Mouse (Mus musculus) layer of hippocampus, postnatal 10 days (tissue): ENCODE data around the gene I830077J02Rik. TPM values are rescaled to one million over a fixed set of nuclear protein-coding genes. Genes with fewer than 3 reads are reported as not detected.
A peak's percentile ranks its signal among the peaks of the same experiment; 100 is the strongest.
"Not testable (repeated sequence)": the region's sequence is repeated elsewhere in the genome, so short reads cannot be mapped to it uniquely, and the experiment has no call there.

Experiments used
- DNase-seq, 2 experiments: peaks; one replicate each; pipeline ENCODE4 v3.0.0; 2021; ENCODE audit warnings: low spot score in 2 of 2
- total RNA-seq, 2 experiments: library from RNA; stranded (reverse); gene quantifications; 2 replicates each; pipeline ENCODE4 v1.2.3; 2021

The I830077J02Rik gene
- total RNA-seq, 2 experiments from 2014 or later = 1.2 to 1.6 TPM

- not testable (repeated sequence) for DNase-seq
These were observed 11.7 kb downstream of the I830077J02Rik start for GRCm38 (mm10) chr3:105920743-105921142.

- no peak for DNase-seq
These were observed 14.1 kb downstream of the I830077J02Rik start for GRCm38 (mm10) chr3:105918355-105918745.

- DNase-seq = no peak
These were observed 14.7 kb downstream of the I830077J02Rik start for GRCm38 (mm10) chr3:105917656-105918354.

- not testable (repeated sequence) for DNase-seq
These were observed 16.0 kb downstream of the I830077J02Rik start for GRCm38 (mm10) chr3:105916455-105916854.

GRCm38 (mm10) chr3:105915281-105915680 is 17.2 kb downstream of the I830077J02Rik start:
- no peak for DNase-seq

- no peak for DNase-seq
These were observed 18.4 kb downstream of the I830077J02Rik start for GRCm38 (mm10) chr3:105913839-105914681.

- no peak for DNase-seq
These were observed 20.2 kb downstream of the I830077J02Rik start for GRCm38 (mm10) chr3:105912097-105912880.

GRCm38 (mm10) chr3:105910519-105911190 is 21.8 kb downstream of the I830077J02Rik start:
- no peak for DNase-seq

GRCm38 (mm10) chr3:105908976-105909375 is 23.5 kb downstream of the I830077J02Rik start:
- DNase-seq = no peak

GRCm38 (mm10) chr3:105907956-105908655 is 24.4 kb downstream of the I830077J02Rik start:
- DNase-seq = no peak

GRCm38 (mm10) chr3:105904721-105905120 is 27.7 kb downstream of the I830077J02Rik start:
- no peak for DNase-seq

GRCm38 (mm10) chr3:105904213-105904612 is 28.3 kb downstream of the I830077J02Rik start:
- DNase-seq = no peak

GRCm38 (mm10) chr3:105901468-105901867 is 31.0 kb downstream of the I830077J02Rik start:
- DNase-seq = no peak

GRCm38 (mm10) chr3:105900716-105901115 is 31.7 kb downstream of the I830077J02Rik start:
- no peak for DNase-seq

GRCm38 (mm10) chr3:105900266-105900665 is 32.2 kb downstream of the I830077J02Rik start:
- no peak for DNase-seq

- peak; percentile 85 to 89 for DNase-seq
These were observed 32.9 kb downstream of the I830077J02Rik start for GRCm38 (mm10) chr3:105899394-105900147.

- DNase-seq = no peak
These were observed 33.6 kb downstream of the I830077J02Rik start for GRCm38 (mm10) chr3:105898861-105899260.

GRCm38 (mm10) chr3:105898325-105898724 is 34.1 kb downstream of the I830077J02Rik start:
- no peak for DNase-seq

- DNase-seq = no peak
These were observed 35.7 kb downstream of the I830077J02Rik start for GRCm38 (mm10) chr3:105896811-105897210.
